Mouse (Mus musculus): ENCODE results near the gene Gm10447. TPM values are rescaled to one million over a fixed set of nuclear protein-coding genes. Genes with fewer than 3 reads are reported as not detected.
A peak's percentile ranks its signal among the peaks of the same experiment; 100 is the strongest.

Gene Gm10447
- polyA plus RNA-seq, 1 experiment from 2014 or later: not detected

- no peak for DNase-seq (ENCODE audit: low read depth, low spot score)
- ChIA-PET CTCF (interaction anchor here (1.2 kb wide), 1 partner anchor 19 kb away, joined by 3 read pairs; no protein-coding TSS in a partner anchor), POLR2A (no interaction called here)
- no peak for ATAC-seq
- TF ChIP-seq CTCF (IDR thresholded peaks at IDR 0.05): no peak
- in situ Hi-C loops (cut with MboI; ENCODE audit: low pct_unique_long_range_greater_than_20kb): no loop called here
- H3K27me3 ChIP-seq: no peaks in the 10 kb centered on the region
Observed at GRCm38 (mm10) chr11:53447996-53448395, 8.9 kb downstream of the Gm10447 start.

- CTCF ChIA-PET: interaction anchor here (2.3 kb wide), 1 partner anchor 14 kb away, joined by 8 read pairs; no protein-coding TSS in a partner anchor
- ATAC-seq: no peak
Observed at GRCm38 (mm10) chr11:53446183-53446582, 10.7 kb downstream of the Gm10447 start.

GRCm38 (mm10) chr11:53445562-53445961, 11.3 kb downstream of the Gm10447 start:
- peaks cover 8% of the 10 kb centered on the region for H3K27me3 ChIP-seq
- no peak for DNase-seq (ENCODE audit: low read depth, low spot score)
- ChIA-PET POLR2A (interaction anchor here (1.0 kb wide), 1 partner anchor 16 kb away, joined by 3 read pairs; no protein-coding TSS in a partner anchor), CTCF (interaction anchor here (2.3 kb wide), 1 partner anchor 13 kb away, joined by 8 read pairs; no protein-coding TSS in a partner anchor)
- in situ Hi-C loops (cut with MboI; ENCODE audit: low pct_unique_long_range_greater_than_20kb): no loop called here
- ATAC-seq: no peak
- no peak for TF ChIP-seq CTCF (IDR thresholded peaks at IDR 0.05)

More at GRCm38 (mm10) chr11:53446183-53446582, 10.7 kb downstream of the Gm10447 start:
- DNase-seq (ENCODE audit: low read depth, low spot score): no peak
- in situ Hi-C loops (cut with MboI; ENCODE audit: low pct_unique_long_range_greater_than_20kb): no loop called here
- peaks cover 4% of the 10 kb centered on the region for H3K27me3 ChIP-seq
- no peak for TF ChIP-seq CTCF (IDR thresholded peaks at IDR 0.05)
- POLR2A ChIA-PET: interaction anchor here (0.6 to 1.0 kb wide), 2 partner anchors 16 to 47 kb away, joined by 3 read pairs; no protein-coding TSS in a partner anchor

DNA sequence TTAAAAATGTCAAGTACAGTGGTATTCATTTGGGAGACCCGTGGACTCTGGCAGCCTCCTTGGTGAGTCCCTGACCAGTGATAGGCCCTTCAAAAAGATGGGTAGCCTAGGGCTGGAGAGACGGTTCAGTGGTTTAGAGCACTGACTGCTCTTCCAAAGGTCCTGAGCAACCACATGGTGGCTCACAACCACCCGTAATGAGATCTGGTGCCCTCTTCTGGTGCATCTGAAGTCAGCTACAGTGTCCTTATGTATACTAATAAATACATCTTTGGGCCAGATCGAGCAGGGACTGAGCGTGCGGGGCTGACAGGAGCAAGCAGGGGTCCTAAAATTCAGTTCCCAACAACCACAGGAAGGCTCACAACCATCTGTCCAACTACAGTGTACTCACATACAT, 13.0 kb downstream of the Gm10447 start:
- H3K27me3 ChIP-seq: peaks cover 8% of the 10 kb centered on the region
- POLR2A ChIA-PET: no interaction called here
- CTCF ChIA-PET: interaction anchor here (2.3 kb wide), 1 partner anchor 12 kb away, joined by 8 read pairs; no protein-coding TSS in a partner anchor
- ATAC-seq (no peak), DNase-seq (ENCODE audit: low read depth, low spot score) (no peak)
- peak; percentile 76 for TF ChIP-seq CTCF (IDR thresholded peaks at IDR 0.05)
- in situ Hi-C loops (cut with MboI; ENCODE audit: low pct_unique_long_range_greater_than_20kb): no loop called here

- POLR2A ChIA-PET: no interaction called here
- peaks cover 8% of the 10 kb centered on the region for H3K27me3 ChIP-seq
- TF ChIP-seq CTCF (IDR thresholded peaks at IDR 0.05): no peak
- DNase-seq (ENCODE audit: low read depth, low spot score) (no peak), ATAC-seq (no peak)
- CTCF ChIA-PET: interaction anchor here (1.0 kb wide), 1 partner anchor 15 kb away, joined by 5 read pairs; the partner anchor contains the start of genes Gm10447 and Shroom1
- in situ Hi-C loops (cut with MboI; ENCODE audit: low pct_unique_long_range_greater_than_20kb): no loop called here
Observed at GRCm38 (mm10) chr11:53441921-53442320, 15.0 kb downstream of the Gm10447 start.

DNA sequence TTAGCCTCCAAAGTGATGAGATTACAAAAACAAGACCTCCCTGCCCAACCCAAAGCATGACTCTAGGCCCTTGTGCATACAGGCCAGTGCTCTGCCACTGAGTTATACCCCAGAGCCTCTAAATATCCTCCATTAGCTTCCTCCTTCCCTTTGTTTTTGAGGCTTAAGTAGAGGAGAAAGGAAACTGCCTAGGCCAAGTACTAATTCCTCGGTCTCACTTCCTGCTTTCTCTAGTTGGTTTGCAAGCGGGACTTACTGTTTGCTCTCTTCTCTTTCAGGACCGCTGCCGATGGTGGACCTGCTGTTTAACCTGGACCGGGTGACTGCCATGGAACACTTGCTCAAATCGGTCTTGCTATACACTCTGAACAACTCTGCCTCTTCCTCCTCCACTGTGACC, 20.6 kb downstream of the Gm10447 start:
- DNase-seq (ENCODE audit: low read depth, low spot score) (no peak), ATAC-seq (no peak)
- in situ Hi-C loops (cut with MboI; ENCODE audit: low pct_unique_long_range_greater_than_20kb): no loop called here
- TF ChIP-seq CTCF (IDR thresholded peaks at IDR 0.05): no peak
- POLR2A ChIA-PET: no interaction called here
- H3K27me3 ChIP-seq: peaks cover 5% of the 10 kb centered on the region
- CTCF ChIA-PET: no interaction called here

DNA sequence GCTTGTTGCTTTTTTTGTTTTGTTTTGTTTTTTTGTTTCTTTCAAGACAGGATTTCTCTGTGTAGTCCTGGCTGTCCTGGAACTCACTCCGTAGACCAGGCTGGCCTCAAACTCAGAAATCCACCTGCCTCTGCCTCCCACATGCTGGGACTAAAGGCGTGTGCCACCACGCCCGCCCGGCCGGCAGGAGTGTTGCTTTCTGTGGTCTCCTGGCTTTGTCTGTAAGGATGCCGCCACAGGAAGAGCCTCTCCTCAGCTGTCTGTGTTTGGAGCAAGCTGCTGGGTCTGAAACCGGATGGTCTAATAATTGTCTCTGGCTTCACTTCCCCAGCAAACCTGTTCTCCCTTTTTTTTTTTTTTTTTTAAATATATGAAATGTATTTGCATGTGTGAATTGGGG, 21.4 kb downstream of the Gm10447 start:
- in situ Hi-C loops (cut with MboI; ENCODE audit: low pct_unique_long_range_greater_than_20kb): no loop called here
- H3K27me3 ChIP-seq: no peaks in the 10 kb centered on the region
- DNase-seq (ENCODE audit: low read depth, low spot score) (no peak), ATAC-seq (no peak)
- POLR2A ChIA-PET: no interaction called here
- no peak for TF ChIP-seq CTCF (IDR thresholded peaks at IDR 0.05)
- CTCF ChIA-PET: no interaction called here

DNA sequence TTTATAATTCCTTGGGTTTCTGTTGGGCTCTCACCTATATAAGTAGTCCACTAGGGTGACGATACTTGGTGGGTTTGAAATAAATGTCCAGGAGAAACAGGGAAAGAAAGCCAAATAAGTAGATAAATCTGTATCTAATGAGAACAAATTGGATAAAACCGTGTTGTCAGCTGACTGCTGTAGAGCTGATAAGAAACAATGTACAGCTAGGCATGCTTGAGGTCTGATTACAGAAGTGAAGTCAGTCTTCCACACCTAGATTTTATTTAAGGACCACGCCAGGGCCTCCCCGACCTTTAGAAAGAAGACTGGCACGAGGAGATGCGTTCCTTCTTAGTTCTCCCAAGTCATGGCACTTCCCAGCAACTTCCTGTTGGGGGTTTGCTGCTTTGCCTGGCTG, 23.9 kb downstream of the Gm10447 start:
- CTCF ChIA-PET: interaction anchor here (1.4 to 2.0 kb wide), 2 partner anchors 9 to 12 kb away, joined by 3 to 8 read pairs; no protein-coding TSS in a partner anchor
- no peak for TF ChIP-seq CTCF (IDR thresholded peaks at IDR 0.05)
- H3K27me3 ChIP-seq: no peaks in the 10 kb centered on the region
- in situ Hi-C loops (cut with MboI; ENCODE audit: low pct_unique_long_range_greater_than_20kb): no loop called here
- POLR2A ChIA-PET: interaction anchor here (0.6 kb wide), 1 partner anchor 165 kb away, joined by 5 read pairs; no protein-coding TSS in a partner anchor
- DNase-seq (ENCODE audit: low read depth, low spot score) (no peak), ATAC-seq (no peak)

DNA sequence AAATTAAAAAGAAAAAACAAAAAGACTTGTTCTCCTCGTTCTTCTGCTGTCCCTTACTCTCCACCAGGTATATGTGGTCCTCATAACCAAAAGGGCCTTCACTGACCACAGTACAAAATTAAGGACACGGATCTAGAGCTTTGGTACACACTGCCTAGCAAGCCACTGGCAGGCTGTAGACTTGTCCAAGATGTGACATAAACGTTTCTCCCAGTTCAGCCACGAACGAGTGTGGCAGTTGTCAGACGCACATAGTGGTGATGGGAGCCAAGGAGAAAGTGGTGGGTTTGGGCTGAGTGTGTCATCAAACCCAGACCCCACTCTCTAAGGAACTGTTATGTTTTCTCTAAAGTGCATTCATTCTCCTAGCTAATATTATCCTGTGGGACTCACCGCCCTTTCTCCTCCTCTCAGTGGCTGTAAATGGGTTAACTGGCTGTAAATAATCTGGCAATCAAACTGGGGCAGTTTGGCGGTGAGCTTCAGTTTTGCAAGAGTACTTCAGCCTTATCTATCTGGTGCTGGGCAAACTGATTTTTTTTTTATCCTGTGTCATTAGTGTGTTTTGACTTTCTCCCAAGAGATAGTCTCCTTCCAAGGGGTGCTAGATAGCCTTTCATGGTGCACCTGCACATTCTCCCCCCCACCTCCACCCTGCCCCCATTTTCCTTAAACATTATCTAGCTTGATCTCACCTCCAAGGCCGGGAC, 25.4 kb downstream of the Gm10447 start:
- POLR2A ChIA-PET: interaction anchor here (0.5 kb wide), 1 partner anchor 30 kb away, joined by 3 read pairs; no protein-coding TSS in a partner anchor
- ATAC-seq (peak; percentile 4), DNase-seq (ENCODE audit: low read depth, low spot score) (no peak)
- in situ Hi-C loops (cut with MboI; ENCODE audit: low pct_unique_long_range_greater_than_20kb): no loop called here
- no peak for TF ChIP-seq CTCF (IDR thresholded peaks at IDR 0.05)
- no peaks in the 10 kb centered on the region for H3K27me3 ChIP-seq
- CTCF ChIA-PET: interaction anchor here (1.1 to 2.0 kb wide), 3 partner anchors 14 to 22 kb away, joined by 3 to 8 read pairs (median 3); no protein-coding TSS in a partner anchor

- in situ Hi-C loops (cut with MboI; ENCODE audit: low pct_unique_long_range_greater_than_20kb): no loop called here
- peak; percentile 97 for DNase-seq (ENCODE audit: low read depth, low spot score)
- CTCF ChIA-PET: interaction anchor here (1.2 to 2.0 kb wide), 2 partner anchors 14 kb away, joined by 3 to 8 read pairs; no protein-coding TSS in a partner anchor
- H3K27me3 ChIP-seq: no peaks in the 10 kb centered on the region
- POLR2A ChIA-PET: no interaction called here
- no peak for TF ChIP-seq CTCF (IDR thresholded peaks at IDR 0.05)
- ATAC-seq: peak; percentile 84
Observed at GRCm38 (mm10) chr11:53430670-53431346, 26.1 kb downstream of the Gm10447 start, which contains the start of the genes Uqcrq and Gdf9. Uqcrq (minus strand) TSS chr11:53430831. Gdf9 (plus strand) TSS chr11:53431023.
